Mouse (Mus musculus): ENCODE measurements around the gene Necab3. TPM values are rescaled to one million over a fixed set of nuclear protein-coding genes. Genes with fewer than 3 reads are reported as not detected.

The Necab3 gene
- polyA plus RNA-seq, 1 experiment = 0.31 TPM

GRCm38 (mm10) chr2:154591239-154591638, 32.5 kb upstream of the Necab3 start:
- peaks cover 11% of the 10 kb centered on the region for H3K4me1 ChIP-seq
- TF ChIP-seq GATA1 (IDR thresholded peaks at IDR 0.05; ENCODE audit: borderline replicate concordance, low read length) = no peak
- no peak for TF ChIP-seq FLI1 (IDR thresholded peaks at IDR 0.05; ENCODE audit: low read length)
- H3K4me3 ChIP-seq (replicated peaks) = no peak overlapping the region
- peaks cover 97% of the 10 kb centered on the region for H3K36me3 ChIP-seq (replicated peaks; ENCODE audit: low read length)
- peaks cover 3% of the 10 kb centered on the region for H3K9me3 ChIP-seq
- H3K27me3 ChIP-seq (replicated peaks) = no peaks in the 10 kb centered on the region

GRCm38 (mm10) chr2:154589051-154589450, 30.4 kb upstream of the Necab3 start:
- Histone ChIP-seq H3K4me1 (peaks cover 8% of the 10 kb centered on the region), H3K9me3 (peaks cover 3% of the 10 kb centered on the region), H3K4me3 (replicated peaks) (no peak overlapping the region), H3K36me3 (replicated peaks; ENCODE audit: low read length) (peaks cover 91% of the 10 kb centered on the region), H3K27me3 (replicated peaks) (no peaks in the 10 kb centered on the region)
- TF ChIP-seq FLI1 (IDR thresholded peaks at IDR 0.05; ENCODE audit: low read length) = no peak
- TF ChIP-seq GATA1 (IDR thresholded peaks at IDR 0.05; ENCODE audit: borderline replicate concordance, low read length) = no peak

DNA sequence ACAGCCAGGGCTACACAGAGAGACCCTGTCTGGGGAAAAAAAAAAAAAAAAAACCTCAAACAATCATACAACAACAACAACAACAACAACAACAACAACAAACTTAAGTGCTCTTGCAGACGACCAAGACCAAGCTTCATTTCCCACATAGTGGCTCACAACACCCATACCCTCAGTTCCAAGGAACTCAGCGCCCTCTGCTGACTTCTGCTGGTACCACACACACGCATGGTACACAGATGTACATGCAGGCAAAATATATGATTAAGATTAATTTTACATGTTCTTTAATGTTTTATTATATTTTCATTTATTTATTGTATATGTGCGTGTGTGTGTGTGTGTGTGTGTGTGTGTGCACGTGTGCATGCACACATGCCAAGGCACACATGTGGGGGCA, 27.7 kb upstream of the Necab3 start:
- H3K4me1 ChIP-seq = peaks cover 23% of the 10 kb centered on the region
- H3K27me3 ChIP-seq (replicated peaks) = no peaks in the 10 kb centered on the region
- H3K36me3 ChIP-seq (replicated peaks; ENCODE audit: low read length) = peaks cover 64% of the 10 kb centered on the region
- no peak overlapping the region for H3K4me3 ChIP-seq (replicated peaks)
- TF ChIP-seq FLI1 (IDR thresholded peaks at IDR 0.05; ENCODE audit: low read length) (no peak), GATA1 (IDR thresholded peaks at IDR 0.05; ENCODE audit: borderline replicate concordance, low read length) (no peak)
- H3K9me3 ChIP-seq = peaks cover 5% of the 10 kb centered on the region; the same call in 1 of the 2 replicates

GRCm38 (mm10) chr2:154584931-154585601, 26.4 kb upstream of the Necab3 start:
- TF ChIP-seq FLI1 (IDR thresholded peaks at IDR 0.05; ENCODE audit: low read length) (no peak), GATA1 (IDR thresholded peaks at IDR 0.05; ENCODE audit: borderline replicate concordance, low read length) (no peak)
- peaks cover 23% of the 10 kb centered on the region for H3K4me1 ChIP-seq

DNA sequence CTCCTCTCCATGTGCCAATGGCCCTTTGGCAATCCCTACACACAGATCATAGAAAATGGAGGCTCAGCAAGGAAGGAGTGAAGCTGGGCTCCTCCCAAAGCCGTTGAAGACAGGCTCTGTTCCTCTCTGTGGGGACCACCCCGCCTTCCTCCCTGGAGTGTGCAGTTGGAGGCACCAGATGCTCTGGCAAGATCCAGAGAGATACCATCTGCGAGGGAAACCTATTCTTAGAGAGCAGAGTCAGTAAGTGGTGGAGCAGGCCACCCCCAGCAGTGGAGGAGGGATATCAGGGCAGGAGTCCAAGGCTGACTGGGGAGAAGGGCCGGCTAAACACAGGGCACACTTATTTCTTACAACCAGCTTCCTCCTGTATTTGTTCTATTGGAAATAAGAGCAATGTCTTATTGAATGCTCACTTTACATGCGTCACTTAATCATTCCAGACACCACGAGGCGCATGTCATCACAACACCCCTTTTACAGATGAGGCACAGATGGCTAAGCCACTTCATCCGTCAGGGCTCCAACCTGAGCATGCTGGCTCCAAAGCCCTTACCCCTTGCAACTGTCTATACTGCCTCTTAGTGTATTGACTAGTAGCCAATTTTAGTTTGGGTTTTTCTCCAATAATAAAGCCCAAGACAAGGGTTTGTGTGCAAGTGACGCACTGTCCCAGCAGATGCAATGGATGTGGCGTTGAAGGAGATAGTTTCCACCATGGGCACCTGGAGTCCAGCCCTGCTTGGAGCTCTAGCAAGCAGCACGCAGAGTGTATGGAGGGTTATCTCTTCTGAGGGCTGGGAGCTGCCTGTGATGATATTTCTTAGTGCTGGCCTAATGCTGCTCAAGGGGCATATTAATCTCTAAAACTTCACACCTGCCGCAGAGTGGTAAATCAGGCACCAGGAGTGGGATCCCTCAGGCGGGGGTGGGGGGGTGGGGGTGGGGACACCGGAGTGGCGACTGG, 25.5 kb upstream of the Necab3 start:
- Histone ChIP-seq H3K4me3 (replicated peaks) (no peak overlapping the region), H3K36me3 (replicated peaks; ENCODE audit: low read length) (peaks cover 43% of the 10 kb centered on the region), H3K9me3 (peaks cover 5% of the 10 kb centered on the region; the same call in 1 of the 2 replicates), H3K27me3 (replicated peaks) (no peaks in the 10 kb centered on the region), H3K4me1 (peaks cover 23% of the 10 kb centered on the region)
- TF ChIP-seq GATA1 (IDR thresholded peaks at IDR 0.05; ENCODE audit: borderline replicate concordance, low read length) (no peak), FLI1 (IDR thresholded peaks at IDR 0.05; ENCODE audit: low read length) (no peak)

More at GRCm38 (mm10) chr2:154584931-154585601, 26.4 kb upstream of the Necab3 start:
- peaks cover 5% of the 10 kb centered on the region; the same call in 1 of the 2 replicates for H3K9me3 ChIP-seq
- no peaks in the 10 kb centered on the region for H3K27me3 ChIP-seq (replicated peaks)
- peaks cover 52% of the 10 kb centered on the region for H3K36me3 ChIP-seq (replicated peaks; ENCODE audit: low read length)
- H3K4me3 ChIP-seq (replicated peaks) = no peak overlapping the region

DNA sequence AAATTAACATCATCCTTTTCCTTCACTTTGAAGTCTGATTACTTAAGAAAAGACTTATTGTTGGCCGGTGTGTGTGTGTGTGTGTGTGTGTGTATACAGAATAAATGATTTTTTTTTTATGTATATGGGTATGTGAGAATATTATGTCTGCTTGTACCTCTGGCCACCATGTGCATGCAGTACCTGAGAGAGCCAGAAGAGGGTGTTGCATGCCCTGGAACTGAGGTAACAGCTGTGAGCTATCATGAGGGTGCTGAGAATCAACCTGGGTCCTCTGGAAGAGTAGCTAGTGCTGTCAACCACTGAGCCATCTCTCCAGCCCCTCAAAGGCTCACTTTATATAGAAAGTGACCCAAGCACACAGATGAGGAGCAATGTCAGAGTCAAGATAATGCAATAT, 22.7 kb upstream of the Necab3 start:
- Histone ChIP-seq H3K9me3 (peaks cover 5% of the 10 kb centered on the region; the same call in 1 of the 2 replicates), H3K27me3 (replicated peaks) (no peaks in the 10 kb centered on the region), H3K4me1 (peaks cover 31% of the 10 kb centered on the region), H3K36me3 (replicated peaks; ENCODE audit: low read length) (peaks cover 17% of the 10 kb centered on the region), H3K4me3 (replicated peaks) (no peak overlapping the region)
- TF ChIP-seq FLI1 (IDR thresholded peaks at IDR 0.05; ENCODE audit: low read length) = no peak
- no peak for TF ChIP-seq GATA1 (IDR thresholded peaks at IDR 0.05; ENCODE audit: borderline replicate concordance, low read length)

DNA sequence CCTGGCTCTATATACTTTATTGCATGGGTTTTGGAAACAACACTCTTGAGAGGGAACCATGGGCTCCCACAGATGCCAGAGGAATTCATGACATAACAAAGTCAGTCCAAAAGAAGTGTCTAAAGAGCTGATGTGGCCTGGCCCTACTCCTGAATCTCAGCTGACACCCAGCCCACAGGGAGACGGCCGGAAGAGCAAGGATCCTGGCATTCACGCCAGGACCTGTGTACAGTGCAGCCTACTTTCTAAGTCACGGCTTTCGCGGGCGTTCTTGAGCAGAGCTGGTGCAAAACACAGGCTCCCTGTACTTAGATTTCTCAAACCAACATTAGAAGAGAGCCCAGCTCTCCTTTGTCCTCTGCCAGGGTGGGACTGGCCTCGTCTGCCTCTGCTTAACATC, 21.9 kb upstream of the Necab3 start:
- TF ChIP-seq FLI1 (IDR thresholded peaks at IDR 0.05; ENCODE audit: low read length) = no peak
- TF ChIP-seq GATA1 (IDR thresholded peaks at IDR 0.05; ENCODE audit: borderline replicate concordance, low read length) = no peak
- Histone ChIP-seq H3K9me3 (peaks cover 5% of the 10 kb centered on the region; the same call in 1 of the 2 replicates), H3K4me3 (replicated peaks) (no peak overlapping the region), H3K27me3 (replicated peaks) (no peaks in the 10 kb centered on the region), H3K36me3 (replicated peaks; ENCODE audit: low read length) (peaks cover 8% of the 10 kb centered on the region), H3K4me1 (peaks cover 35% of the 10 kb centered on the region)

GRCm38 (mm10) chr2:154577744-154578067, 19.0 kb upstream of the Necab3 start:
- Histone ChIP-seq H3K36me3 (replicated peaks; ENCODE audit: low read length) (no peaks in the 10 kb centered on the region), H3K27me3 (replicated peaks) (no peaks in the 10 kb centered on the region), H3K4me3 (replicated peaks) (no peak overlapping the region), H3K4me1 (peaks cover 28% of the 10 kb centered on the region), H3K9me3 (peaks cover 5% of the 10 kb centered on the region; the same call in 1 of the 2 replicates)
- TF ChIP-seq GATA1 (IDR thresholded peaks at IDR 0.05; ENCODE audit: borderline replicate concordance, low read length) = no peak
- TF ChIP-seq FLI1 (IDR thresholded peaks at IDR 0.05; ENCODE audit: low read length) = no peak

DNA sequence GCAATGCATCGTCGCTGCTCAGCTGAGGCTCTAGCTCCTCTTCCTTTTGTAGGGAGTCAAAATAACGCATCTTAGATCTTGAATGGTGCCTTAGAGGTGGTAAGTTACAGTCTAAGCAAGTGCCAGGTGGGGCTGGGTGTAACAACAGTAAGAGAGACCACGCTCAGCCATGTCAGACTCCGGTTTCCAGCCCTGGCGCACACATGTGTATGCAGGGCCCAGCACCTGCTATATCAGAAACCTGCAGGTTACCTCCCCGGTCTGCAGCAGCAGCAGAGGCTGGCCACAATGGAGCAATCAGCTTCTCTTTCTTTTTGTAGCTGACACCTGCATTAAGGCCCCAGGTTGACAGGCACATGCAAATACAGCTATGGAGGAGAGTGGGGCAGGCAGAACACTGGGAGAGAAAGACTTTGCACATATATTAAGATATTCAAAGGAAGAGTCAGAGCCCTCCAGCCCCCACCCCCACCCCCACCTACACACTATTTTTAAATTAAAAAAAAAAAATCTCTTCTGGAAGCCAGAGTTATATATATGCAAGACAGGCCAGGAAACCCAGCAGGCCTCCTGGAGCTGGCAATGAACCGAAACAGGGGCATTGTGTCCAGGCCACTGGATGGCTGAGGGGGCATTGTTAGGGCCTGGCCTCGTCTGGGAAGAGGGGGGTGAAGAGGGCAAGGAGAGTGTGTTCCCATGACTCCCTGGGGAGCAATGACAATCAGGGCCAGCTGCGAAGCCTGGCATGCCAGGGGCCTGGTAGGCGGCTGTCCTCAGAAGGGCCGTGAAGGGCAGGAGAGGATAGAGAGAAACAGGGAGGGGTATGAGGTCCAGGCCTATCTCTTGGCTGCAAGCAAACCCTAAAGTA, 18.4 kb upstream of the Necab3 start:
- Histone ChIP-seq H3K9me3 (peaks cover 5% of the 10 kb centered on the region; the same call in 1 of the 2 replicates), H3K4me3 (replicated peaks) (no peak overlapping the region), H3K27me3 (replicated peaks) (no peaks in the 10 kb centered on the region), H3K4me1 (peaks cover 32% of the 10 kb centered on the region), H3K36me3 (replicated peaks; ENCODE audit: low read length) (no peaks in the 10 kb centered on the region)
- TF ChIP-seq GATA1 (IDR thresholded peaks at IDR 0.05; ENCODE audit: borderline replicate concordance, low read length) (no peak), FLI1 (IDR thresholded peaks at IDR 0.05; ENCODE audit: low read length) (no peak)
